Mouse (Mus musculus) thymus, adult 18-20 months (tissue): ENCODE data around the gene Arhgap45.

Experiments
- DNase-seq, 2 experiments: peaks; one replicate each; pipeline ENCODE4 v3.0.0; 2022; ENCODE audit warnings: mixed read lengths in 2 of 2

Arhgap45 gene

GRCm38 (mm10) chr10:80017361-80017760 is 908 bp downstream of the Arhgap45 start:
- peak; percentile 95 to 97 for DNase-seq

GRCm38 (mm10) chr10:80017771-80018170 is 1.3 kb downstream of the Arhgap45 start:
- peak in 1 of 2 experiments; percentile 64 for DNase-seq

- peak in 1 of 2 experiments; percentile 69 for DNase-seq
Measured at GRCm38 (mm10) chr10:80018739-80019297, 2.4 kb downstream of the Arhgap45 start.

GRCm38 (mm10) chr10:80019471-80020131 is 3.1 kb downstream of the Arhgap45 start:
- DNase-seq = no peak

- DNase-seq = no peak
Measured at GRCm38 (mm10) chr10:80020191-80020590, 3.7 kb downstream of the Arhgap45 start.

- no peak for DNase-seq
Measured at GRCm38 (mm10) chr10:80020603-80021319, 4.3 kb downstream of the Arhgap45 start.

- DNase-seq = no peak
Measured at GRCm38 (mm10) chr10:80021320-80021641, 4.8 kb downstream of the Arhgap45 start.

- peak in 1 of 2 experiments; percentile 64 for DNase-seq
Measured at GRCm38 (mm10) chr10:80022164-80022563, 5.7 kb downstream of the Arhgap45 start.

- no peak for DNase-seq
Measured at GRCm38 (mm10) chr10:80022806-80023205, 6.4 kb downstream of the Arhgap45 start.

- no peak for DNase-seq
Measured at GRCm38 (mm10) chr10:80023758-80024157, 7.3 kb downstream of the Arhgap45 start.

- DNase-seq = peak; percentile 74 to 88
Measured at GRCm38 (mm10) chr10:80024229-80025043, 8.0 kb downstream of the Arhgap45 start.

- peak in 1 of 2 experiments; percentile 48 for DNase-seq
Measured at GRCm38 (mm10) chr10:80025044-80025347, 8.5 kb downstream of the Arhgap45 start.

GRCm38 (mm10) chr10:80025463-80025862 is 9.0 kb downstream of the Arhgap45 start:
- no peak for DNase-seq

GRCm38 (mm10) chr10:80025889-80026288 is 9.4 kb downstream of the Arhgap45 start:
- DNase-seq = peak in 1 of 2 experiments; percentile 57

- peak in 1 of 2 experiments; percentile 43 for DNase-seq
Measured at GRCm38 (mm10) chr10:80027681-80028520, 11.4 kb downstream of the Arhgap45 start.

GRCm38 (mm10) chr10:80028521-80028846 is 12.0 kb downstream of the Arhgap45 start:
- no peak for DNase-seq

GRCm38 (mm10) chr10:80030191-80030590 is 13.7 kb downstream of the Arhgap45 start:
- no peak for DNase-seq

GRCm38 (mm10) chr10:80030736-80031135 is 14.3 kb downstream of the Arhgap45 start:
- DNase-seq = no peak

GRCm38 (mm10) chr10:80032799-80033480 is 16.5 kb downstream of the Arhgap45 start:
- DNase-seq = no peak

GRCm38 (mm10) chr10:80033511-80034391 is 17.3 kb downstream of the Arhgap45 start:
- DNase-seq = no peak

- DNase-seq = no peak
Measured at GRCm38 (mm10) chr10:80035148-80035547, 18.7 kb downstream of the Arhgap45 start.
